Mouse (Mus musculus): Measurements from ENCODE around the gene Mettl18.

- no peak for TF ChIP-seq CTCF (IDR thresholded peaks at IDR 0.05; ENCODE audit: insufficient read depth, low read length)
- no peak for TF ChIP-seq POLR2A (IDR thresholded peaks at IDR 0.05; ENCODE audit: borderline replicate concordance, extremely low read depth, low read depth, low read length)
Measured at GRCm38 (mm10) chr1:164018221-164018896, 23.7 kb downstream of the Mettl18 start.
